Mouse (Mus musculus) spleen, postnatal 36 days (tissue): ENCODE data around the gene Magi1.
A peak's percentile ranks its signal among the peaks of the same experiment; 100 is the strongest.

Experiments used
- DNase-seq, 2 experiments: peaks; one replicate each; pipeline ENCODE4 v3.0.0; 2022; ENCODE audit warnings: low spot score in 2 of 2, mixed read lengths in 1 of 2

Magi1 gene

DNA sequence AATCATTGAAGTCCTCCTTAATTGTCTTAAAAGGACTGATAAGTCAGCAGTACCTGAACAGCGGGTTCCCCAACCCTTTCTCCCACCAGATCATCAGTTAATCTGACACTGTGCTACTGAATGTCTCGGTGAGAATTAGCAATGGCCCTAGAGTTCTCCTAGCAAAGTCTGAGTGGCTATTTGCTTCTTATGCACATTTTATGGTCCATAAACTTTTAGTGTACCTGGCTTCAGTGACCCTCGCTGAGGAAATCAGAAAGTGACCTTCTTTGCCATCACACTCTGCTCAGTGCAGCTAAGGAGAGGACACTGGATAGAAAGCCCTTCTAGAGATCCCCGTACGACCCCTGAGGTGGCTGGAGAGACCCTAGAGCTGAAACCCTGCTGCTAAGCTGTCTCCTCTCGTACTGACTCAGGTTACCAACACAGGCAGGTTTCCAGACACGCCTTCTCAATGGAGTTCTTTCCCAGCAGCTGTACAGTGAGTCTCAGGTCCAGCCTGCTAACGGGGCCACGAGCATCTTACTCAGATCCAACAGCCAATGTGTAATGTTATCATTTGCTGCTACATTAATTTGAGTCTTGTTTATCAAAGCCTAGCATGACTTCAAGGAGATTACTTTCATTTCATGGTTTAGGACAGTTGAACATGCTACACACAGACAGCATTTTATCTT is 461.4 kb downstream of the Magi1 start:
- DNase-seq: no peak

DNA sequence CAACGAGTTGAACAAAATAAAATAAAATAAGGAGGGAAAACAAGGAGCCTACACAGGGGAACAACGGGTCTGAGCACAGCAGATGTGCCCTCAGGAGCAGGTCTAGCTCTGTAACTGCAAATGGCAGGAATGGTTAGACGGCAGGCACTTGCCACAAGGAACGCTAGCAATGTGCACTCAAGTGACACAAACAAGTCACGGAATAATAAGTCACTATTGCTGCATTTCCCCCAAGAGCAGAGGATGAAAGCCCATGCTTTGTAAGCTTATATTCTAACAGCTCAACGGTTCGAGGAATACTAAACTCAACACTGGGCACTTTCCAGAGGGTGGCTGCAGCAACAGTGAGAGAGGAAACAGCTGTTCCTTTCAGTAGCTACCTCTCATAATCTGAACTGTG is 462.2 kb downstream of the Magi1 start:
- no peak for DNase-seq

DNA sequence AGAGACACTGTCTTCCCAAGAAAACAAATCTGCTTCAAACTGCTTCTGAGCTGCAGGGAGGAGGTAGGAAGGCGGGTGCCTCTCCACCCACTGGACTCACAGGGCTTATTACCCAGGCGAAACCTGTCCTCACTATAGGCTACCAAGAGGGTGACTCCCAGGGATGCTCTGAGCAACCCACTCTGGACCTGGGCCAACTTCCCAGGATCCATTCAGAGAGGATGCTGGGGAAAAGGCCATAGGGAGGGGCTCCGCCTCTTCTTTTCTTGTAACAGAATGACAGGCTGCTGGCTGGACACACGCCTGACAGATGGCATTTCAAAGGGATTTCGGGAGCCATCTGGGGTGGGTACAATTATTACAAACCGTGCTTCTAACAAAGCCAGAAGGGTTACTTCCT is 463.8 kb downstream of the Magi1 start:
- DNase-seq: no peak

DNA sequence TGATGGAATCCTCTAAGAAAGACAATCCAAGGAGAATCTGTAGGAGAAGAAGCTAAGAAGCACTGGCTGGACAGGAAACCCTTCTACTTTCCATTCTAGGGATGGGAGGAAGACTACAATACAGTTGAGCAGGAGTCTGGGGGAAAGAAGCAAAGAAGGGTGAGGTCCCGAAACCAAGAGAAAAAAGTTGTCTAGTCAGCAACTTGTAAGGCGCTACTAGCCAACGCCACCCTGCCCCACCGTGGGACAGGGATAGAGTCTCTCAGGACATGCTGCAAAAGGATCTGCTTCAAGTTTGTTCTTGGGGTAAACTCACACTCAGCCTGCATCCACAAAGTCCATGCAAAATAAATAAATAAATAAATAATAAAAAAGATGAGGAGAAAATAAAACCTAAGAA is 464.4 kb downstream of the Magi1 start:
- DNase-seq: no peak

DNA sequence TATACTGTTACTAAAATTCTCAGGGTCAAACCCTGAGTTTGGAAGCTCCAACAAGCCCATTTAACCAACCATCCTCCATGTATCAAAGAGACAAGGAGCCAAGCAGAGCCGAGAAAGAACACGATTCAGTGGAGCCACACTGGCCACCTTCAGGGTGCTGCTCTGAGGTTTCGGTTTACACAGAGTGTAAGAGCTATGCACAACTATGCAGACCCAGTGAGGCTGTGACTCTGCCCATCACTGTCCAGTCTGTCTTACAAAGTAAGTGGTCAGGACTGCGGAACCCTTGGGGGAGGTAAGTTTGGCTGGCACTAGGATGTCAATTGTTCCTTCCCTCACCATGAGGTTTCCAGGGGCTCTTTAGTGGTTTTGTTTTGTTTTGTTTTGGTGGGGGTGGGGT is 465.2 kb downstream of the Magi1 start:
- no peak for DNase-seq

DNA sequence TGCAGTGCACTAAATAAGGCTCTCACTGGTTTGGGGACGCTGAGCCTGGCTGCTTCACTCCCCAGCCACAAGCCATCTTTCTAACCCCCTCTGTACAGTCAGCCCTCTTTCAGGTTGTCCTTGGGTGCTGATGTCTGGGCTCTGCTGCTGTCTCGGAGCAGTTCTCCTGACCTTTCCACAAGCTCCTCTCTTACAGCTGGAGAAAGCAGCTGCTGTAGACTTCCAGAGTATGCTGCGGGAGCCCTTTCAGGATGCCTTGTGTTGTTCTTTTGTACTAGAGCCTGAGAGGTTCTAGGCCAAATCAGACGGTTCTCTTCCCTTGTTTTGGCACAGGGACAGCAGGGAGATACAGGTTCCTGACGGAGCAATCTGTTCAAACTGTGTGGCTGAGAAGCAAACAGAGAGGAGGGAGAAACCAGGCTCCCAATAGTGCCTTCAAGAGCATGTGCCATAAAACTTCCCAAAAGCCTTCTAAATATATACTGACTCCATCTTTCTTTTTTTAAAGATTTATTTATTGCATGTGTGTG is 478.2 kb downstream of the Magi1 start:
- no peak for DNase-seq

DNA sequence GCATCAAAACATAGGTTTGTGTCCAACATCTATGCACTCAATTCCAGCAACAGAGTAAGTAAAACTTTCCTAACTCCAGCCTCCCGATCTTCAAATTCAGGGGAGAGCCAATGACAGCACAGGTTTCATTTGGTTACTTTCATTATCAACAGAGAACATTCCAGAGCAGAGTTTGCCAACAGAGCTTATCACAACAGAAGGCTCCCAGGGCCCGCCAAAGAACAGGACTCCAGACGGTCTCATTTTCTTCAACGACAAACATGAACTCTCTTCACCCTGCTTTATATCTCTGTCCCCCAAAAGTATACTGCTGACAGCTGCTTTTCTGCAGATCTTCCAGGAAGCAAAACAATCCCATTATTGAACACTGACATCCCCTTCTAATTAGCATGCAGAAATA is 481.3 kb downstream of the Magi1 start:
- DNase-seq: no peak

DNA sequence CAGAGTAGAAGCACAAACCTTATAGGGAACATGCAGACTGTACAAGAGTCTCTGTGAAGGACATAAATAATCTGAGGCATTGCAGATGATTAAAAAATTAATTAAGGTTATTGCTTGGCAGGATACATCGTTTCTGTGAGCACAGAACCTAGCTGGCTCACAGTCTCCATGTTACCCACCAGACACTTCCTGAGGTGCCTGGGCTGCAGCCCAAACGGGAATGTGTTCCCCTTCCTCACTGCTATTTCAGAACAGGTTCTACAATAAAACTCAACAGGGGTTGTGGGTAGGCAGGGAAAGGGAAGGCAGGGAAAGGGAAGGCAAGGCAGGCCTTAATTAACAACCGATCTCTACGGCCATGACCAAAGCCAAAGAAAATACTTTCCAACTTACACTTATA is 483.3 kb downstream of the Magi1 start:
- DNase-seq: no peak

DNA sequence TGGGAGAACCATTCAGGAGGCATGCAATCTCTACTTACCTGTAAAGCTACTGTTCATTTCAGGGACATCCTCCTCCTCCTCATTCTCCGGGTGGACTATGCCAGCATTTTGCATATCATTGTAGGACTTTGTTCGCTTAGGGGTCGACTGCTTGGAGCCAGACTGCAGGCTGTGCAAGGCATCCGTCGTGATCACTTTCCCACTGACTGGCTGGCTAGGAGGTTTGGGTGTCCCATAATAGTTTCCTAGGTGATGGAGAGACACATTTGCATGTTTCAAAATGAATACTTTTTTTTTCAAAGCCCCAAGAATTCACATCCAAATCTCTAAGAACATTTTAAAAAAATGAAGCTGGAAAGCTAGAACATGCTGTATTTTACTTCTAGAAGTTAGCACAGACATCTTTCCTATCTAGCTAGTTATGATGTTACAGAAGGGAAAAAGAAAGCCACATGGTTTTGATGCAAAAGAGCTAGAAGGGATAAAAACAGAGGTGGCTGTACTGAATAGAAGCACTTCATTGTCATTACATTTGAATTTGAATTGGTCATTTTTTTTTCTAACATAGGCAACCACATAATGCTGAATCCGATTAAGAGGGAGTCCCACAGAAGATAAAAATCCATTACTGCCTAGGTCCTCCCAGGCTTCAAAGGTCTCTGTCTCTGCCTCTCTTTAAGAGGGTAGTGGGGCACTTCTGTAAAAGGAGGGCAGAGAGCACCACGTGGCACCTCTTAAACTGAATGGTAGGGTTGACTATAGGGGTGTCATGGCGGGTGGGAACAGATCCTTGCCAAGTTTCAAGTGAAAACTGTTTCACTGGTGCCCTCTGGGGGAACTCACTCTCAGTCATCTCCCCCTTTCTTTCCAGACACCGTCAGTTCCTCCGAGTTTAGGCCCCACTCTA is 491.2 kb downstream of the Magi1 start:
- no peak for DNase-seq

DNA sequence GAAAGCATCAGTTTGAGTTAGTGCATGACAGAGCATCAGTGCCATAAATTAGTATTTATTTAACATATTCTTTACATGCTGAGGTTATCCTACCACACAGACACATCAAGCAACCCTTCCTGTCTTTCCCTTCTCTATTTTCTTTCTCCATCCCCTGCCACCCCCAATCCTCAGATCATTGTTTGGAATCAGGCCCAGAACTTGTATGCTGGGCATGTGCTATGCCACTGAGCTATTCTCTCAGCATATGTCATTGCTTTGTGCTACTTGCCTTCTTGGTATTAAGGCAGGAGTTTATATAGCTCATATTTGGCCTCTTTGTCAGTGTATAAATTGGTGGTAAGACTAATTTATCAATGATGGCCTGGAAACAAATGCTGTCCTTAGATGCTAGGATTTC is 494.0 kb downstream of the Magi1 start:
- no peak for DNase-seq

DNA sequence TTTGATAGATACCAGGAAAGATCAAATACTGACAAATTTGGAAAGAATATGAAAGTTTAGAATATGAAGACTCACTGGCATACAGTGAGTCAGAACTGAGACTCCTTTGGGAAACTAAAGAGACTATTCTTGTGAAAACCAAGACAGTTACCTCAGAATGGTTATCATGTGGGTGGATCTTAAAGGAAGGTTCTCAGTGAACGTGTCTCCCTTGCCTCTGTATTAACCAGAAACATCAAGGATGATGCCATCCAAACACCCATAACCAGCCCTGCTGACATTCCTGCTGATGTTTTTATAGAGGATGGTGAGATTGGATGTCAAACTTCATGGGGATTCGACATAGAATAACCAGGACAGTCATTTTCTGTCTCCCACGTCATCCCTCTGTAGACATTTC is 496.7 kb downstream of the Magi1 start:
- DNase-seq: no peak

DNA sequence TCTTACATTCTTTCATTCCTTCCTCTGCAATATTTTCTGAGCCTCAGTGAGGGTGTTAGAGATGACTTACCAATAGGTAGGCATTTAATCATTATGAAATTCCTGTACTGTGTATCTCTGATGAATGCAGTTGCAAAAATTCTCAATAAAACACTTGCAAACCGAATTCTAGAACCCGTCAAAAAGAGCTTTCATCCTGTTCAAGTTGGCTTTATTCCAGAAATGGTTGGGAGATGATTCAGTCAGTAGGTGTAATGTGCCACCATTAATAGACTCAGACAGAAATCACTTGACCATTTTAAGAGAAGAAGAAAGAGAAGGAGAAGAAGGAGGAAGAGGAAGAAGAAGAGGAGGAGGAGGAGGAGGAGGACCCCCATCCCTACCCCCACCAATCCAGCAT is 497.5 kb downstream of the Magi1 start:
- DNase-seq: no peak

DNA sequence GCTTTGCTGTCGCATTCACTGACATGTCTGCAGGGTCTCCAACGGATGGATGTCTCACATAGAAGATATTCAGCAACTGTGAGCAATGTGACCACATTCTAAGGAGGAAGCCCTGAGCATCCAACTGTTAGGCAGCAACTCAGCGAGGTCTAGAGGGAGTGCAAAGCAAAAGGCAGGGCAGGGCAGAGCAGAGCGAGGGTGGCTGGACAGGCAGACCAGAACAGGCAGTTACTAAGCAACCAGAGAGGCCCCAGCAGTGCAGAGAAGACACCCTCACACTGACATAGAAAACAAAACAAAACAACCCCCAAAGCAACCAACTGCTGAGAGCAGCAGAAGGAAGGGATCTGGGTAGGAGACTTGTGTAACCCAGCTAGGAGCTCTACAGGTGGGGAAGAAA is 512.6 kb downstream of the Magi1 start:
- DNase-seq: no peak

DNA sequence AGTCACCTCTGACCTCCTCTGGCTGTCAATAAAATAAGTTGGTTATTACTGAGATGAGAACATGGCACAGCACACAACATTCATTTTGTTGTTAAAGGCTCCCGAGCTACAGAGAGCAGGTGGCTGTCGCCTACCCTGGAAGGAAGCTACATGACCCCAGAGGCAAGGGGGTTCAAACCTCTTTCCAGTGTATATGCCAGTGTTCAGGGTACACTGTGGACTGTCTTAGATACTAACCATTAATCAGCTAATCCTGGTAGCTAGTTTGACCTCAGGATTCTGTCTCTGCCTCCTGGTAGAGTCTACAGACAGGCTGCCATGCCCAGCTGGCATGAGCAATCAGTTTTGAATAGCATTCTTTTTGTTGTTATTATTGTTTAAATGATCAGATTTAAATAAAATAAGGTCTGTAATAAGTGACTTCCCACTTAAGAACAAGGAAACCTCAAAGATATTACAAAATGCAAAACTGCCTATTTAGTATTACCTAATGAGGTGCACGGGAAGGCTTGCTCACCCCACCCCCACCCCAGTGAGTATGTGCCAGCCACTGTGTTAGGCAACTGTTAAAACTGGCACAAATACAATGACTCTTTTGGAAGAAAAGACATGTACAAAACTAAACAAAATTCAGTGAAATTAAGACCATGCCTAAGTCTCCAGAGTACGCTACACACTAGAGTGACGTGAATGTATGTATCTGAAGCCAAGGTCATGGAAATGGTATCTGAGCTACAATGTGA is 513.3 kb downstream of the Magi1 start:
- no peak for DNase-seq

DNA sequence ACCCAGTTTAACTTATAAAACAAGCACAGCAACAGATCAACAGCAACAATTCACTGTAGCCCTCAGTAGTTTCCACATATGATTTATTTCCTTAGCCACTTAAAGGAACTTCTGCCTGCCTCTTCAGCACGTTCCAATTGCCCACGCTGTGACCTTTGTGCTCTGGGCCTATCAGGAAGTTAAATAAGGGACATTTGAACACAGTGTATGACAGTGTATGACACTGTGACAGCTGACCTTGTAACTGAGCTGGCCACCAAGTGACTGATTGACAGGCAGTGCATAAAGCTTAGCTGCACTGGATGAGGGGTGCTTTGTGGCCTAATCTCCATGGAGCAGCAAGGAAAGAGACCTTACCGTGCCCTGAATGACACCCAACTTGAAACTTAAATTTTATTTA is 525.6 kb downstream of the Magi1 start:
- no peak for DNase-seq

DNA sequence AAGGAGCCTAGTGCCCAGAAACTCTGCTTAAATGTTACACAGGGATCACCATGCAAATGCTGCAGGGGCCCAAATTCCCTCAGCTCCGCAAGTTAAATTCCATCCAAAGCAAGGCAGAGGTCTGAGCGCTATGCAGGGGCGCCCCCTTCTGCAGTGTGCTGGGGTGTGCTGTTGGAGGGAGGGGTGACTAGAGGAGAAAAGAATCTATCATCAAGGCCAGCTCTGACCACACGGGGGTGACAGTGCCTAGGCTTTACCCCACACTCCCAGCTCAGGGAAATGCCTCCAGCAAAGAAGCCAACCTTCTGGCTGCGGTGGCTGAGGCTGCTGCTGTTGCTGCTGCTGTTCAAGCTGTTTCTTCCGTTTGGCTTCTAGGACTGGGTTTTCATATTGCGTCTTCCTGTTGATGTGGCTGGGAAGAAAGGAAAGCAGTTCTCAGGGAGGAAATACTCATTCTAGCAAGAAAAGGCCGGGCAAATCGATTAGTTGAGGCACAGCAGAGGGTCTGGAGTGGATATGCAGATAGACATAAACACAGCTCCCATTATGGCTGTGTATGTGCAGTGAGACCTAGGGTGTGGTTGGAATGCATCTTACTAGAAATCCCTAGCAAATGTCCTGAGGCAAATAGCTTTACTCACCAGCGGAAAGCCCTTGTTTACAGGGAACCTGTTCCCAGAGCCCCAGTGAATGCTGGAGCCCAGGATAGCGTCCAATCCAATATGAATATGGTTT is 526.2 kb downstream of the Magi1 start:
- DNase-seq: peak; percentile 22 to 35

DNA sequence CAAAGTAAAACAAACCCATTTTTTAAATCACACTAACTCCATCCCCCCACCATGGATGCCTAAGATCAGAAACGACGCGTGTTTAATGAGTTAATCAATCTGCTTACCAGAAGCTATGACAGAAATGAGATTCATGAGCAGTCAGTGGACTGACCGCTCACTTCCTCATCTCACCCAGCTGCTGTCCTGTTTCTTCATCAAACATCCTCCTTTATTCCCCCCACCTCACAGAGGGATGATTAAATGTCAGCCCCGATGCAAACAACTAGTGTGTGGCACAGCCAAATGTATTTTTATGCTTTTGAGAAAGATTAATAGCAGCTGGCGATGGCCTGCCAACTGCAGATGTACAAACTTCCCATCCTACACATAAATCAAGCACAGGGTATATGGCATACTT is 540.6 kb downstream of the Magi1 start:
- no peak for DNase-seq

DNA sequence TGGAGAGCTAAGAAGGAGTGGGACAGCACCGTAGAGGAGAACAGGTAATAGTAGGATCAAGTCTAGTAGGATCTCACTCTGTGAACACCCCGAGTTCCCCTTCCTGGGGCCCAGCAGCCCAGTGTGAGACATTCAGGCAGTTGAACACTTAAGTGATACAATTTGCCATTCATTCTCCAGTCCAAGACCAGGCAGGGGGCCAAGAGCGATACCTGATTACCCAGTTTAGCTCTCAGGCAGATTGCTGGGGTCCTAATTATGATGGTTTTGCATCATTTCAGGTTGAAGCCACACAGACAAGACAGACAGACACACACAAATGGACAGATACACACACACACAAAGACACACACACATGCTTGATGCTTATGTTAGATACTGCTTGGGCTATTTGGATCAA is 543.9 kb downstream of the Magi1 start:
- no peak for DNase-seq

DNA sequence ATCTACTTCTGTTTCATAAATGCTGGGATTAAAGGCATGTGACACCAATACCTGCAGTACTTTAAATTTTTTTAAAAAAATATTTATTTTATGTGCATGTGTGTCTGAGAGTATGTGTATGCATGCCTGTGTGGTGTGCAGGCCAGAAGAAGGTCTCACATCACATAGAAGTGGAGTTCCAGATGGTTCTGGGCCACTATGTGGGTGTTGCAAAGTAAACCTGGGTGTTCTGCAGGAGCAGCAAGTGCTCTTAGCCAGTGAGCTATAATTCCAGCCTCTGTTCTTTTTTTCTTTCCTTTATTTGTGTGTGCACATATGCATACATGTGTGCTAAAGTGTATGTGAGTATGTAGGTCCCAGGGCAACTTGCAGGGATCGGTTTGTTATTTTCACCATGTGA is 546.6 kb downstream of the Magi1 start:
- no peak for DNase-seq

DNA sequence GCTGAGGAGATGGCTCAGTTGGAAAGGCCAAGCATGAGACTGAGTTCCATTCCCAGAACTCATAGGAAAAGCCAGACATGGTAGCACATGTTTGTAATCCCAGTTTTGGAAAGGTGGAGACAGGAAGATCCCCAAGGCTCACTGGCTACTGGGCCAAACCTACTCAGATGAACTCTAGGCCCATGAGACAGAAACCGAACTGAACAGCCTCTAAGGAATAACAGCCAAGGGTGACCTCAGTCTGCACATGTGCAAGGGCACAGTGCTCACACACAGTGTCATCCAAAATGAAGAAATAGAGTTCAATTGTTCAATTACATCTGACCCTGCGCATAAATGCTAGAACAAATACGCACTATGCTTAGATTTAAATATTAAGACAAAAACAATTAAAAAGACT is 547.6 kb downstream of the Magi1 start:
- no peak for DNase-seq

DNA sequence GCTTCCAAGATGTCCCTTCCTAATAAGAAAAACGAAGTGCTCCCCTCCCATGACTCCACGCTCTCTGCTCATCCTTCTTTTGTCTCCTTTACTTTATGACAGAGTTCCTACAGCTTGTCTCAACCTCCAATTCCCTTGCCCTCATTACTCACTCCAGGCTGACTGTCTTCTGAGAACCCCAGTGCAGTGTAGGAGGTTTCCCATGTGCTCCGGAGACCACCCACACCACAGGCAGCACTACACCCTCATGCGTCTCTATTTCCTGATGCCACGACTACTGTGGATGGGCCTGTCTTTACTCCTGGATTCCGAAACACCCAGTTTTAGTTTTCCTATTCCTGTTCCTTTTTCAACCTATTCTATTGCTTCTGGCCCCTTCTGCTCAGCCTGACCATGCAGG is 549.9 kb downstream of the Magi1 start:
- no peak for DNase-seq

DNA sequence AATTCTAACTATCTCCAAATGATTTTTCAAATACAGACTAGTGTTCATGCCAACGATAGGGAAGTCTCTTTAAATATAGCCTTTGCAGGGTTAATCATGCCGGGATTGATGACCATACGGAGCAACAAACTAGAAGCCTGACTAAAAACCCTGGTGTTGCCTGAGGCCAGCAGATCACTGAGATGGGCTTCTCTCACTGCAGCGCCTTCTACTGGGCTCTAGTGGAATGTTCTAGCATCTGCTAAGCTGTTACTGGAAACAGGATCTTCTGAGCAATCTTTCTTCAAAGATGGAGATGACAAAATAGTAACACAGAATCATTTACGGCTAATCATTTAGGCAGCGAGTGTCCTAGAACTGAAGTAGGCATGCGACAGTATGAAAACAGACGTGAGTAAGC is 554.0 kb downstream of the Magi1 start:
- no peak for DNase-seq
